ENCODE assay signal across 8 mouse cellular contexts in the genomic region with DNA sequence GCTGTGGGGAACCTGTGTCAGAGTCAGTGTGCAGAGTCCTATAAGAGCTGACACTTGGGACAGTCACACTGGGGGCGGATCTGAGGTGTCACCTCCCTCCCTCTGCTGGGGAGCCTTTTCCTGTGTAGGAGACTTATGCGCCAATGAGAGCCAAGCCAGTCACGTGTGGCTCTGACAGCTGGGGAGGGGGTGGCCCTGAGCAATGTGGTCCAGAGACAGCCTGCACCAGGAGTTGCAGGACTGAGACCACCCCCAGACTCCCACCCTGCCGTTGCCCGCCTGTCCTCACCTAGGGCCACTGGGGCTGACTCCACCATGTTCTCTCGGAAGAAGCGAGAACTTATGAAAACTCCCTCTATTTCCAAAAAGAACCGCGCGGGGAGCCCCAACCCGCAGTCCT. TPM values are rescaled to one million over a fixed set of nuclear protein-coding genes. Genes with fewer than 3 reads are reported as not detected.
DNase-seq lines count a peak whose midpoint lies in the region; ATAC-seq and TF ChIP-seq lines count a peak whose summit lies in the region.

A gene (plus strand): TSS at position 143 of the 400 bp plus-strand sequence.

- H3K27me3 ChIP-seq in embryonic facial prominence, embryonic 10.5 days (replicated peaks; ENCODE audit: low read depth, poor library complexity, severe bottlenecking): peaks cover 86% of the 10 kb centered on the region
- peaks cover 2% of the 10 kb centered on the region; the same call in 1 of the 2 replicates for H3K27me3 ChIP-seq in liver, embryonic 16.5 days (ENCODE audit: control insufficient read depth, insufficient read depth, low read depth, low read length)
- H3K27me3 ChIP-seq in hindbrain, embryonic 12.5 days: peaks cover 83% of the 10 kb centered on the region
- H3K27me3 ChIP-seq in forebrain, embryonic 16.5 days (replicated peaks; ENCODE audit: control insufficient read depth, insufficient read depth, low read length): peaks cover 65% of the 10 kb centered on the region

- 0 out of 2 replicates have a peak, but pooled peaks cover under 1% of the 10 kb centered on the region for H3K36me3 ChIP-seq in embryonic facial prominence, embryonic 10.5 days (replicated peaks)
- peaks cover 20% of the 10 kb centered on the region; the same call in 1 of the 2 replicates for H3K36me3 ChIP-seq in liver, embryonic 16.5 days (ENCODE audit: control insufficient read depth, insufficient read depth)
- H3K36me3 ChIP-seq in hindbrain, embryonic 12.5 days: peaks cover 6% of the 10 kb centered on the region
- no peaks in the 10 kb centered on the region for H3K36me3 ChIP-seq in forebrain, embryonic 16.5 days (ENCODE audit: control insufficient read depth, insufficient read depth)

- no peaks in the 10 kb centered on the region for H3K9me3 ChIP-seq in embryonic facial prominence, embryonic 10.5 days
- no peaks in the 10 kb centered on the region for H3K9me3 ChIP-seq in liver, embryonic 16.5 days (replicated peaks; ENCODE audit: control insufficient read depth, low read length)
- 0 out of 2 replicates have a peak, but pooled peaks cover 6% of the 10 kb centered on the region for H3K9me3 ChIP-seq in hindbrain, embryonic 12.5 days (replicated peaks)
- H3K9me3 ChIP-seq in forebrain, embryonic 16.5 days (ENCODE audit: control insufficient read depth, low read length): no peaks in the 10 kb centered on the region; the same call in 1 of the 2 replicates

- peak within 1 kb of the TSS; percentile 65 for H3K4me2 ChIP-seq in liver, embryonic 16.5 days (ENCODE audit: low read depth, low read length)
- H3K4me2 ChIP-seq in hindbrain, embryonic 12.5 days (replicated peaks): no peak within 1 kb of the TSS
- H3K4me2 ChIP-seq in forebrain, embryonic 16.5 days (ENCODE audit: low read length): no peak within 1 kb of the TSS

- 65% methylated on average over 11 of the region's 11 CpGs for WGBS in embryonic facial prominence, embryonic 10.5 days
- 7% methylated on average over 11 of the region's 11 CpGs for WGBS in liver, embryonic 16.5 days (ENCODE audit: insufficient replicate concordance)
- WGBS in hindbrain, embryonic 12.5 days: 70% methylated on average over 11 of the region's 11 CpGs
- WGBS in forebrain, embryonic 16.5 days: 70% methylated on average over 11 of the region's 11 CpGs

- H3K27ac ChIP-seq in gastrocnemius, adult 2 months: peak within 1 kb of the TSS; percentile 38
- no peak within 1 kb of the TSS for H3K27ac ChIP-seq in embryonic facial prominence, embryonic 10.5 days (replicated peaks)
- peak within 1 kb of the TSS; percentile 74 for H3K27ac ChIP-seq in liver, embryonic 16.5 days (ENCODE audit: low read length)
- no peak within 1 kb of the TSS for H3K27ac ChIP-seq in hindbrain, embryonic 12.5 days
- no peak within 1 kb of the TSS for H3K27ac ChIP-seq in forebrain, embryonic 16.5 days (ENCODE audit: low read length)

- TF ChIP-seq CTCF in gastrocnemius, adult 2 months (IDR thresholded peaks at IDR 0.05): no peak

- H3K4me1 ChIP-seq in embryonic facial prominence, embryonic 10.5 days: peaks cover 51% of the 10 kb centered on the region
- peaks cover 37% of the 10 kb centered on the region for H3K4me1 ChIP-seq in liver, embryonic 16.5 days (ENCODE audit: control insufficient read depth, low read depth, low read length)
- peaks cover 10% of the 10 kb centered on the region for H3K4me1 ChIP-seq in hindbrain, embryonic 12.5 days
- H3K4me1 ChIP-seq in forebrain, embryonic 16.5 days (replicated peaks; ENCODE audit: control insufficient read depth, insufficient read depth, low read length): no peaks in the 10 kb centered on the region

- intact Hi-C loops in gastrocnemius, adult 2 months (cut with DNase I): no loop called here
- intact Hi-C loops in gastrocnemius, postnatal 36 days (cut with DNase I): no loop called here

- ATAC-seq in liver, embryonic 16.5 days (ENCODE audit: low read depth): peak; percentile 61
- no peak for ATAC-seq in hindbrain, embryonic 12.5 days (ENCODE audit: low FRiP score)
- no peak for ATAC-seq in forebrain, embryonic 16.5 days

- no peak for DNase-seq in gastrocnemius, adult 2 months
- DNase-seq in gastrocnemius, adult 8-10 months (ENCODE audit: low spot score in 2 of 2): no peak
- no peak for DNase-seq in embryonic facial prominence, embryonic 10.5 days (ENCODE audit: low spot score)
- peak; percentile 70 to 85 for DNase-seq in spleen, postnatal 10 days (ENCODE audit: low spot score in 2 of 2)
- no peak for DNase-seq in gastrocnemius, postnatal 36 days

- peak within 1 kb of the TSS; percentile 61 for H3K9ac ChIP-seq in liver, embryonic 16.5 days (ENCODE audit: low read depth, low read length)
- no peak within 1 kb of the TSS for H3K9ac ChIP-seq in hindbrain, embryonic 12.5 days
- H3K9ac ChIP-seq in forebrain, embryonic 16.5 days (replicated peaks; ENCODE audit: low read depth, low read length): no peak within 1 kb of the TSS

- peak within 1 kb of the TSS; percentile 55 for H3K4me3 ChIP-seq in gastrocnemius, adult 2 months
- peak within 1 kb of the TSS; percentile 13; the same call in 1 of the 2 replicates for H3K4me3 ChIP-seq in embryonic facial prominence, embryonic 10.5 days
- H3K4me3 ChIP-seq in liver, embryonic 16.5 days (ENCODE audit: low read depth, low read length): peak within 1 kb of the TSS; percentile 60
- no peak within 1 kb of the TSS for H3K4me3 ChIP-seq in hindbrain, embryonic 12.5 days
- no peak within 1 kb of the TSS for H3K4me3 ChIP-seq in forebrain, embryonic 16.5 days (replicated peaks; ENCODE audit: low read length)

RNA-seq across cellular contexts. Expression of the gene that starts here (rescaled TPM):
- 1 to 10 TPM in 1 of 2 experiments, under 1 TPM in 1; 0.97 to 1.4 TPM for total RNA-seq in gastrocnemius, adult 2 months (2021)
- total RNA-seq in gastrocnemius, adult 8-10 months (2022): 1 to 10 TPM in 2 of 4 experiments, under 1 TPM in 2; 0.48 to 1.3 (median 0.84) TPM
- polyA plus RNA-seq in embryonic facial prominence, embryonic 10.5 days (2016; fragmentation: Nextera tagmentation; extraction: Ambion mirVana): 11.2 and 11.3 TPM in 2 replicates
- polyA plus RNA-seq in liver, embryonic 16.5 days (2015; fragmentation: Nextera tagmentation; extraction: Ambion mirVana): 16.6 and 17.3 TPM in 2 replicates
- 1 to 10 TPM; 1.1 to 2.7 TPM for total RNA-seq in gastrocnemius, postnatal 36 days (2021)
- polyA plus RNA-seq in hindbrain, embryonic 12.5 days (2016; fragmentation: Nextera tagmentation; extraction: Ambion mirVana): 8.7 and 8.9 TPM in 2 replicates
- polyA plus RNA-seq in forebrain, embryonic 16.5 days (2015; fragmentation: Nextera tagmentation; extraction: Ambion mirVana): 1.2 and 1.8 TPM in 2 replicates

Comparison
In these comparisons a context has a peak if more than half of its experiments do, and no peak if none do; other contexts are left out.
1. DNase-seq: peak in spleen, postnatal 10 days (2 of 2); none in gastrocnemius, adult 2 months (single experiment), gastrocnemius, adult 8-10 months (0 of 2), embryonic facial prominence, embryonic 10.5 days (single experiment) and gastrocnemius, postnatal 36 days (0 of 2).
2. H3K27ac ChIP-seq: peak in gastrocnemius, adult 2 months (single experiment) and liver, embryonic 16.5 days (single experiment); none in embryonic facial prominence, embryonic 10.5 days (single experiment), hindbrain, embryonic 12.5 days (single experiment) and forebrain, embryonic 16.5 days (single experiment).
3. H3K4me3 ChIP-seq: peak in gastrocnemius, adult 2 months (single experiment), embryonic facial prominence, embryonic 10.5 days (single experiment) and liver, embryonic 16.5 days (single experiment); none in hindbrain, embryonic 12.5 days (single experiment) and forebrain, embryonic 16.5 days (single experiment).